Mouse (Mus musculus) small intestine, adult 2 months (tissue): ENCODE measurements around the gene Il1a. TPM values are rescaled to one million over a fixed set of nuclear protein-coding genes. Genes with fewer than 3 reads are reported as not detected.

ENCODE experiments used
- H3K27ac ChIP-seq: fragments of 200-500 bp; 2 replicates; pipeline ENCODE4 v1.5.1; 2012; ENCODE audit warnings: low read depth, low read length, control low read depth, inconsistent platforms; ENCODE audit not compliant: insufficient read depth
- H3K27me3 ChIP-seq: fragments of 200-500 bp; 2 replicates; pipeline ENCODE4 v1.6.1; 2012; ENCODE audit warnings: mild to moderate bottlenecking, moderate library complexity, low read length, inconsistent platforms; ENCODE audit not compliant: control insufficient read depth, insufficient read depth
- H3K36me3 ChIP-seq: fragments of 200-500 bp; 2 replicates; pipeline ENCODE4 v1.6.1; 2012; ENCODE audit warnings: mild to moderate bottlenecking, low read length, control low read depth, inconsistent platforms; ENCODE audit not compliant: control insufficient read depth, insufficient read depth
- H3K4me1 ChIP-seq: fragments of 200-500 bp; 2 replicates; pipeline ENCODE4 v1.6.1; 2012; ENCODE audit warnings: low read length, inconsistent platforms, mixed read lengths; ENCODE audit not compliant: control insufficient read depth, insufficient read depth, insufficient read length
- H3K4me3 ChIP-seq: fragments of 200-500 bp; 2 replicates; pipeline ENCODE4 v1.5.1; 2012; ENCODE audit warnings: low read depth, mild to moderate bottlenecking, control low read depth, inconsistent platforms, low read length, moderate library complexity
- CTCF ChIP-seq: fragments of 200-500 bp; IDR thresholded peaks from 2 replicates; pipeline ENCODE4 v1.5.1; 2012; ENCODE audit warnings: low read depth, mild to moderate bottlenecking, control low read depth, inconsistent platforms, low read length, moderate library complexity, mixed read lengths; ENCODE audit not compliant: insufficient replicate concordance, insufficient read length; ENCODE audit errors: extremely low read depth
- POLR2A ChIP-seq: fragments of 200-500 bp; IDR thresholded peaks from 2 replicates; pipeline ENCODE4 v1.6.1; 2012; ENCODE audit warnings: low read depth, mild to moderate bottlenecking, control low read depth, inconsistent platforms, low read length, moderate library complexity
- WGBS: fragments of 180-500 bp; shearing (Covaris S2); methylation state at CpG from one replicate; pipeline ENCODE4 v1.1.7; 2018; 5-methylcytosine and 5-hydroxymethylcytosine counted together
- polyA plus RNA-seq: library from polyadenylated mRNA; depleted of rRNA; stranded (reverse); fragments of >200 nt; gene quantifications from 2 replicates; pipeline ENCODE4 v1.2.3, GENCODE M21; 2012; rRNA removed

Il1a gene
- polyA plus RNA-seq, 1 experiment = 0.19 TPM

GRCm38 (mm10) chr2:129254076-129254475 lies 55.7 kb downstream of the Il1a start:
- no peak for TF ChIP-seq POLR2A
- Histone ChIP-seq H3K4me1 (peaks cover 17% of the 10 kb centered on the region), H3K36me3 (no peaks in the 10 kb centered on the region), H3K27me3 (0 out of 2 replicates have a peak, but pooled peaks cover 5% of the 10 kb centered on the region), H3K4me3 (no peak overlapping the region), H3K27ac (no peak overlapping the region)
- 18% methylated on average over 2 of the region's 2 CpGs for WGBS

GRCm38 (mm10) chr2:129253631-129253970 lies 56.2 kb downstream of the Il1a start:
- Histone ChIP-seq H3K36me3 (no peaks in the 10 kb centered on the region), H3K27me3 (0 out of 2 replicates have a peak, but pooled peaks cover 5% of the 10 kb centered on the region), H3K27ac (no peak overlapping the region), H3K4me1 (peaks cover 19% of the 10 kb centered on the region), H3K4me3 (no peak overlapping the region)
- WGBS = 53% methylated on average over 2 of the region's 2 CpGs
- TF ChIP-seq POLR2A (no peak), CTCF (no peak)

GRCm38 (mm10) chr2:129252836-129253630 lies 56.7 kb downstream of the Il1a start:
- H3K4me1 ChIP-seq = peaks cover 23% of the 10 kb centered on the region
- H3K27ac ChIP-seq = no peak overlapping the region
- H3K27me3 ChIP-seq = 0 out of 2 replicates have a peak, but pooled peaks cover 5% of the 10 kb centered on the region
- WGBS = 79% methylated on average over 19 of the region's 19 CpGs
- H3K4me3 ChIP-seq = no peak overlapping the region
- H3K36me3 ChIP-seq = no peaks in the 10 kb centered on the region
- TF ChIP-seq POLR2A = no peak
- TF ChIP-seq CTCF = no peak

Other genes starting within 250 kb of the Il1a start
- gene Ttl, start 244.0 kb downstream of the Il1a start, polyA plus RNA-seq = 1.3 and 1.8 TPM in 2 replicates
- gene Polr1b, start 209.0 kb downstream of the Il1a start, polyA plus RNA-seq = 6.9 and 7.6 TPM in 2 replicates
- 9.7 and 21.0 TPM in 2 replicates for gene Chchd5, start 180.3 kb downstream of the Il1a start, polyA plus RNA-seq
- gene Slc20a1, start 111.2 kb downstream of the Il1a start, polyA plus RNA-seq = 4.8 and 6.6 TPM in 2 replicates
- 0.47 and 0.91 TPM in 2 replicates for gene Ckap2l, start 12.8 kb downstream of the Il1a start, polyA plus RNA-seq
- gene Il1b, start 61.2 kb upstream of the Il1a start, polyA plus RNA-seq = 0.74 and 0.89 TPM in 2 replicates
- not detected in 2 replicates for gene F830045P16Rik, start 226.6 kb upstream of the Il1a start, polyA plus RNA-seq